Mouse (Mus musculus): ENCODE results near the gene Usp7.

The Usp7 gene

GRCm38 (mm10) chr16:8715513-8716080, 76.5 kb downstream of the Usp7 start:
- peak; percentile 54 to 56 for DNase-seq

GRCm38 (mm10) chr16:8714851-8715250, 77.3 kb downstream of the Usp7 start:
- no peak for DNase-seq

GRCm38 (mm10) chr16:8711998-8712397, 80.1 kb downstream of the Usp7 start:
- no peak for DNase-seq

GRCm38 (mm10) chr16:8700586-8700985, 91.5 kb downstream of the Usp7 start:
- DNase-seq = peak; percentile 68 to 75

GRCm38 (mm10) chr16:8699556-8699955, 92.6 kb downstream of the Usp7 start:
- no peak for DNase-seq

- DNase-seq = no peak
Observed at GRCm38 (mm10) chr16:8691206-8691605, 100.9 kb downstream of the Usp7 start.

- DNase-seq = no peak
Observed at GRCm38 (mm10) chr16:8689979-8690656, 102.0 kb downstream of the Usp7 start.

- DNase-seq = no peak
Observed at GRCm38 (mm10) chr16:8687559-8688112, 104.5 kb downstream of the Usp7 start.

GRCm38 (mm10) chr16:8686871-8687535, 105.1 kb downstream of the Usp7 start:
- DNase-seq = no peak

- peak; percentile 81 to 86 for DNase-seq
Observed at GRCm38 (mm10) chr16:8686121-8686870, 105.8 kb downstream of the Usp7 start.

GRCm38 (mm10) chr16:8685087-8685486, 107.0 kb downstream of the Usp7 start:
- no peak for DNase-seq

- no peak for DNase-seq
Observed at GRCm38 (mm10) chr16:8680470-8680869, 111.6 kb downstream of the Usp7 start, which contains the start of gene Gm5767. TSS of gene Gm5767 (plus strand) at chr16:8680770.

- DNase-seq = no peak
Observed at GRCm38 (mm10) chr16:8679780-8680179, 112.3 kb downstream of the Usp7 start.

GRCm38 (mm10) chr16:8678676-8679075, 113.4 kb downstream of the Usp7 start:
- DNase-seq = no peak

- DNase-seq = no peak
Observed at GRCm38 (mm10) chr16:8678035-8678434, 114.1 kb downstream of the Usp7 start.

GRCm38 (mm10) chr16:8676800-8677199, 115.3 kb downstream of the Usp7 start:
- peak; percentile 63 to 67 for DNase-seq

- DNase-seq = no peak
Observed at GRCm38 (mm10) chr16:8676228-8676627, 115.9 kb downstream of the Usp7 start.

GRCm38 (mm10) chr16:8675559-8675958, 116.5 kb downstream of the Usp7 start:
- no peak for DNase-seq

GRCm38 (mm10) chr16:8674165-8674564, 117.9 kb downstream of the Usp7 start:
- DNase-seq = peak; percentile 61 to 71

- DNase-seq = no peak
Observed at GRCm38 (mm10) chr16:8673343-8673742, 118.8 kb downstream of the Usp7 start.

GRCm38 (mm10) chr16:8672811-8673210, 119.3 kb downstream of the Usp7 start:
- no peak for DNase-seq

GRCm38 (mm10) chr16:8672350-8672687, 119.8 kb downstream of the Usp7 start:
- DNase-seq = no peak

Measured in kidney, postnatal 4 days (tissue).